Mouse (Mus musculus): ENCODE data around the gene Slc30a6. TPM values are rescaled to one million over a fixed set of nuclear protein-coding genes. Genes with fewer than 3 reads are reported as not detected.
"Not testable (repeated sequence)": the region's sequence is repeated elsewhere in the genome, so short reads cannot be mapped to it uniquely, and the experiment has no call there.

The Slc30a6 gene
- polyA plus RNA-seq, 1 experiment from 2014 or later = 16.3 TPM

DNA sequence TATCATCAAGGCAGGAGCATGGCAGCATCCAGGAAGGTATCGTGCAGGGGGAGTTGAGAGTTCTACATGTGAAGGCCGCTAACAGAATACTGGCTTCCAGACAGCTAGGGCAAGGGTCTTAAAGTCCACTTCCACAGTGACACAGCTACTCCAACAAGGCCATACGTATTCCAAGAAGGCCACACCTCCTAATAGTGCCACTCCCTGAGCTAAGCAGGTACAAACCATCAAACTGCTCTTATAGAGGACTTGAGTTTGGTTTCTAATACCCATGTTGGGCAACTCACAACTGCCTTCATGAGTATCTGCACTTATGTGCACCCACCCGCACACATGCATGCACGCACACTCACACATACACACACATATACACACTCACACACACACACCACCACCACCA lies 61.4 kb downstream of the Slc30a6 start:
- Histone ChIP-seq H3K4me3 (ENCODE audit: low read depth, low read length) (no peak overlapping the region), H3K36me3 (ENCODE audit: control insufficient read depth, insufficient read depth) (no peaks in the 10 kb centered on the region), H3K9ac (ENCODE audit: low read depth, low read length) (no peak overlapping the region), H3K4me2 (ENCODE audit: low read depth, low read length) (no peak overlapping the region), H3K4me1 (ENCODE audit: control insufficient read depth, low read depth, low read length) (no peaks in the 10 kb centered on the region), H3K27ac (ENCODE audit: low read length) (no peak overlapping the region), H3K27me3 (ENCODE audit: control insufficient read depth, insufficient read depth, low read depth, low read length) (no peaks in the 10 kb centered on the region), H3K9me3 (replicated peaks; ENCODE audit: control insufficient read depth, low read length) (no peaks in the 10 kb centered on the region)
- ATAC-seq (ENCODE audit: low read depth) = no peak
- WGBS (ENCODE audit: insufficient replicate concordance) = 72% methylated on average over 5 of the region's 5 CpGs

DNA sequence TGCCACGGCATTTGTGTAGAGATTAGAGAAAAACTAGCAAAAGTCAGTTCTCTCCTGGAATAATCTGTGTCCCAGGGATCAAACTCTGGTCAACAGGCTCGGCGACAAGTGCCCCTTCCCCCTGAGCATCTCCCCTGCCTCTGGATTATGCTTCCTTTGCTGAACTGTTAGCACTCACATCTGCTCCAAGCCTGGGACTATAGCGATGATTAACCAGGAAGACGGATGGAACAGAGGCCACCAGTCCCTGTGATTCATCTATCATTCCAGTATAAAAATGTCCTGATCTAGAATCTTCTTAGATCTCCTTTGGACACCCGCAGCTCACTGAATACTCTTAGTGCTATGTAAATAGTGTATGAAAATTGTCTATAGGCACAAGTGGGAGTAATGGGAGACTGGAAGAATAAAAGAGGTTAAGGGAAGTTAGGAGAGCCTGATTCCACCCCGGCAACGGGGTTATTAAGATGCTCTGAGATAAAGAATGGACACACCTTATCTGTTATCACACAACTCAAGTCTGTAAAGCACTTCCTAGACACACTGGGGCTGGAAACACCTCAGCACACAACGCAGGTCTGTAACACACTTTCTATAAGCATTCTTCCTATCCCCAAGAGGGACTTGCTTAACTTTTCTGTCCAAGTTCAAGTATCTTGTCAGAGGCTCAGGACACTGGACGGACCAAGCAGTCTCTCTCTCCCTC lies 62.7 kb downstream of the Slc30a6 start:
- no peak for ATAC-seq (ENCODE audit: low read depth)
- H3K9ac ChIP-seq (ENCODE audit: low read depth, low read length) = no peak overlapping the region
- no peaks in the 10 kb centered on the region for H3K27me3 ChIP-seq (ENCODE audit: control insufficient read depth, insufficient read depth, low read depth, low read length)
- no peak overlapping the region for H3K4me3 ChIP-seq (ENCODE audit: low read depth, low read length)
- H3K4me1 ChIP-seq (ENCODE audit: control insufficient read depth, low read depth, low read length) = no peaks in the 10 kb centered on the region
- no peaks in the 10 kb centered on the region for H3K9me3 ChIP-seq (replicated peaks; ENCODE audit: control insufficient read depth, low read length)
- WGBS (ENCODE audit: insufficient replicate concordance) = 47% methylated on average over 10 of the region's 10 CpGs
- H3K36me3 ChIP-seq (ENCODE audit: control insufficient read depth, insufficient read depth) = no peaks in the 10 kb centered on the region
- no peak overlapping the region for H3K27ac ChIP-seq (ENCODE audit: low read length)
- no peak overlapping the region for H3K4me2 ChIP-seq (ENCODE audit: low read depth, low read length)

GRCm38 (mm10) chr17:74458711-74459408 lies 63.5 kb downstream of the Slc30a6 start, which contains the start of gene Nlrc4:
Gene Nlrc4 (minus strand): TSS chr17:74459142.
- ATAC-seq (ENCODE audit: low read depth) = no peak
- WGBS (ENCODE audit: insufficient replicate concordance) = 34% methylated on average over 8 of the region's 8 CpGs
- no peak within 1 kb of the TSS for H3K4me3 ChIP-seq (ENCODE audit: low read depth, low read length)
- no peak within 1 kb of the TSS for H3K27ac ChIP-seq (ENCODE audit: low read length)
- no peaks in the 10 kb centered on the region for H3K27me3 ChIP-seq (ENCODE audit: control insufficient read depth, insufficient read depth, low read depth, low read length)
- H3K9ac ChIP-seq (ENCODE audit: low read depth, low read length) = no peak within 1 kb of the TSS
- no peaks in the 10 kb centered on the region for H3K36me3 ChIP-seq (ENCODE audit: control insufficient read depth, insufficient read depth)
- H3K4me1 ChIP-seq (ENCODE audit: control insufficient read depth, low read depth, low read length) = no peaks in the 10 kb centered on the region
- no peaks in the 10 kb centered on the region for H3K9me3 ChIP-seq (replicated peaks; ENCODE audit: control insufficient read depth, low read length)
- H3K4me2 ChIP-seq (ENCODE audit: low read depth, low read length) = no peak within 1 kb of the TSS

DNA sequence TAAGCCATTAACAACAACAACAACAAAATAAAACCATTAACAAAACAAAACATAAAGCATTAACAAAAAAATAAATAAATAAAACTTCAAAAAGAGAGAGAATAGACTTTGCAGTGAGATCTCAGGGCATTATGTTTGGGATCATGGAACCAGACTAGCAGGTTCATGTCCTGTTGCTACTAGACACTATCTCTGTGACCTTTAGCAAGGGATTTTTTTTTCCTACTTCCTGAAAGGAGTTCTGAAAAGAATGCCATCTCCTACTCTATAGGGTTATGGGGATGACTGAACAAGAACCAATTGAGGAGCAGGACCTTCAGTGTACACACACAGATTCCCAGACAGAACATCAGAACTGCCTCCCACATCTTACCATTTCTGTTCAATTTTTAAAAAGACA lies 68.1 kb downstream of the Slc30a6 start:
- Histone ChIP-seq H3K36me3 (ENCODE audit: control insufficient read depth, insufficient read depth) (no peaks in the 10 kb centered on the region), H3K27ac (ENCODE audit: low read length) (no peak overlapping the region), H3K4me2 (ENCODE audit: low read depth, low read length) (no peak overlapping the region), H3K4me1 (ENCODE audit: control insufficient read depth, low read depth, low read length) (no peaks in the 10 kb centered on the region), H3K9me3 (replicated peaks; ENCODE audit: control insufficient read depth, low read length) (no peaks in the 10 kb centered on the region), H3K4me3 (ENCODE audit: low read depth, low read length) (no peak overlapping the region), H3K27me3 (ENCODE audit: control insufficient read depth, insufficient read depth, low read depth, low read length) (no peaks in the 10 kb centered on the region), H3K9ac (ENCODE audit: low read depth, low read length) (no peak overlapping the region)
- no peak for ATAC-seq (ENCODE audit: low read depth)

DNA sequence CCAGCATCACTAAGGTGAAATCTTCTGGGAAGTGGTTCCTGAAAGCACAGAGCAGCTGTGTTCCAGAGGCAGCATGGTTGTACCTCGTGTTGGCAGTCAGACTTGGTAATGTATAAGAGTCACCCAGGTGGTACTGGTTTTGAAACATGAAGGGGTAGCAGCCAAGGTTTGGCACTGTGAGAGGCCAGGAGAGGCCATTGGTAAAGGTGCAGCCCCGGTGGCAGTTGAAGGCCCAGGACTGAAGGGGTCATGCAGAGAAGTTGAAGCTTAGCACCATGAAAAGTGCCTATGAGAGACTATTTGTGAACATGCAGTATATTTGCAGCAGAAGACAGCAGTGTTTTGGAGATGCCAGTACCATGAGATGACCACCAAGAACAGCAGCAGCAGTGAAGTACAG lies 72.6 kb downstream of the Slc30a6 start:
- H3K9ac ChIP-seq (ENCODE audit: low read depth, low read length); H3K4me1 ChIP-seq (ENCODE audit: control insufficient read depth, low read depth, low read length); H3K27me3 ChIP-seq (ENCODE audit: control insufficient read depth, insufficient read depth, low read depth, low read length); H3K27ac ChIP-seq (ENCODE audit: low read length); ATAC-seq (ENCODE audit: low read depth); H3K4me2 ChIP-seq (ENCODE audit: low read depth, low read length); H3K4me3 ChIP-seq (ENCODE audit: low read depth, low read length); H3K36me3 ChIP-seq (ENCODE audit: control insufficient read depth, insufficient read depth); H3K9me3 ChIP-seq (replicated peaks; ENCODE audit: control insufficient read depth, low read length): not testable (repeated sequence)
- WGBS (ENCODE audit: insufficient replicate concordance) = 66% methylated on average over 2 of the region's 2 CpGs

GRCm38 (mm10) chr17:74470133-74470532 lies 74.7 kb downstream of the Slc30a6 start:
- H3K4me2 ChIP-seq (ENCODE audit: low read depth, low read length); H3K9me3 ChIP-seq (replicated peaks; ENCODE audit: control insufficient read depth, low read length); H3K27ac ChIP-seq (ENCODE audit: low read length); H3K4me1 ChIP-seq (ENCODE audit: control insufficient read depth, low read depth, low read length); ATAC-seq (ENCODE audit: low read depth); H3K4me3 ChIP-seq (ENCODE audit: low read depth, low read length); H3K36me3 ChIP-seq (ENCODE audit: control insufficient read depth, insufficient read depth); H3K27me3 ChIP-seq (ENCODE audit: control insufficient read depth, insufficient read depth, low read depth, low read length); H3K9ac ChIP-seq (ENCODE audit: low read depth, low read length): not testable (repeated sequence)
- WGBS (ENCODE audit: insufficient replicate concordance) = 55% methylated on average over 6 of the region's 6 CpGs

Other genes starting within 250 kb of the Slc30a6 start
- 82.5 and 86.5 TPM in 2 replicates for gene Memo1, start 100.1 kb upstream of the Slc30a6 start, polyA plus RNA-seq (2015; fragmentation: Nextera tagmentation; extraction: Ambion mirVana)
- 91.7 and 107 TPM in 2 replicates for gene Dpy30, start 71.7 kb upstream of the Slc30a6 start, polyA plus RNA-seq (2015; fragmentation: Nextera tagmentation; extraction: Ambion mirVana)
- gene Spast, start 56.6 kb upstream of the Slc30a6 start, polyA plus RNA-seq (2015; fragmentation: Nextera tagmentation; extraction: Ambion mirVana) = 4.2 and 4.3 TPM in 2 replicates
- gene Nlrc4, start 63.5 kb downstream of the Slc30a6 start, polyA plus RNA-seq (2015; fragmentation: Nextera tagmentation; extraction: Ambion mirVana) = 0.36 and 0.44 TPM in 2 replicates
- 72.0 and 72.5 TPM in 2 replicates for gene Yipf4, start 93.9 kb downstream of the Slc30a6 start, polyA plus RNA-seq (2015; fragmentation: Nextera tagmentation; extraction: Ambion mirVana)
- gene Birc6, start 132.7 kb downstream of the Slc30a6 start, polyA plus RNA-seq (2015; fragmentation: Nextera tagmentation; extraction: Ambion mirVana) = 24.4 and 28.5 TPM in 2 replicates